Mouse (Mus musculus) heart, postnatal 0 days (tissue): Measurements from ENCODE around the gene Tnip2.

Experiments used
- CTCF ChIP-seq: IDR thresholded peaks from 2 replicates; pipeline ENCODE4 v1.5.1; 2016; ENCODE audit warnings: antibody characterized with exemption, control low read depth, low read depth
- EP300 ChIP-seq: IDR thresholded peaks from 2 replicates; pipeline ENCODE4 v1.6.1; 2016; ENCODE audit warnings: antibody characterized with exemption, low read depth

DNA sequence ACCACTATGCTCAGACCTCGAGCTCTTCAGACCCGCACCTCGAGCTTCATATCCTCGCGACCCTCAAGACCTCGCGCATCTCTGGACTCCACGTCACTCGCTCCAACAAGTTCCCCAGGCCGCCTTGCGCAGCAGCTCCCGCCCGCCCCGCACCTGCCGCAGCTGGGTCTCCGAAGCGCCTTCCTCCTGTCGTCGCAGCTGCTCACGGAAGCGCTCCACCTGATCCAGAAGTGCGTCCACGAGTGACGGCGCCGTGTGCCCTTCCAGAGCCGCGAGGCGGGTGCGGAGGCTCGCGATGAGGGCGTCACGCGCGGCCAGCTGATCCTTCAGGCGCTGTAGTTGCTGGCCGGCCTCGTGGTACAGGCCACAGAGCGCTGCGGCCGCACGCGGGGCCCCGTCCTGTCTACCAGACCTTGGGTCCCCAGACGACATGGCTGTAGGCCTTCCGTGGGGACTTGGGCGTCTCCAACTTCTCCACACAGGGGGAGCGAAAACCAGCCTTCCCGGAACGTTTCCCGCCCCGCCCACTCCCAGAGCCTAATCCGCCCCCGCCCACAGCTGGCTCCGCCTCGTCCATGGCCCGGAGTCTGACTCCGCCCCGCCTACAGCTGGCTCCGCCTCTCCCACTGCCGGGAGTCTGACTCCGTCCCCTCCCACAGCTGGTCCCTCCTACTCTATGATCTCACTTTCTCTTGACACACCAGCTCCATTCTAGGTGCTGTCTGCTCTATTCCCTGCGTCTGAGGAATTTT, at the start of gene Tnip2:
- TF ChIP-seq CTCF (no peak), EP300 (no peak)
